Mouse (Mus musculus) olfactory bulb, adult 2 months (tissue): ENCODE measurements around the gene Mta1. TPM values are rescaled to one million over a fixed set of nuclear protein-coding genes. Genes with fewer than 3 reads are reported as not detected.

Experiments used
- H3K27ac ChIP-seq: fragments of 200-500 bp; 2 replicates; pipeline ENCODE4 v1.5.1; 2012; ENCODE audit warnings: low read depth, low read length; ENCODE audit not compliant: insufficient read depth
- H3K4me1 ChIP-seq: fragments of 200-500 bp; 2 replicates; pipeline ENCODE4 v1.6.1; 2012; ENCODE audit warnings: low read length; ENCODE audit not compliant: control insufficient read depth, insufficient read depth
- H3K4me3 ChIP-seq: fragments of 200-500 bp; 2 replicates; pipeline ENCODE4 v1.5.1; 2012; ENCODE audit warnings: mild to moderate bottlenecking, low read depth, low read length, moderate library complexity; ENCODE audit not compliant: insufficient read depth
- CTCF ChIP-seq: fragments of 200-500 bp; IDR thresholded peaks from 2 replicates; pipeline ENCODE4 v1.5.1; 2012; ENCODE audit warnings: low read depth, mild to moderate bottlenecking, low read length, moderate library complexity; ENCODE audit not compliant: insufficient read depth
- POLR2A ChIP-seq: fragments of 200-500 bp; IDR thresholded peaks from 2 replicates; pipeline ENCODE4 v1.6.1; 2012; ENCODE audit warnings: mild to moderate bottlenecking, low read depth, low read length, moderate library complexity; ENCODE audit not compliant: insufficient read depth
- WGBS: fragments of 180-500 bp; shearing (Covaris S2); methylation state at CpG from one replicate; pipeline ENCODE4 v1.1.7; 2018; 5-methylcytosine and 5-hydroxymethylcytosine counted together
- polyA plus RNA-seq: library from polyadenylated mRNA; stranded (reverse); fragments of >200 nt; gene quantifications from 2 replicates; pipeline ENCODE4 v1.2.4, GENCODE M21; 2012; ENCODE audit warnings: low replicate concordance; ENCODE audit not compliant: missing spikeins, insufficient read depth, insufficient read length

Gene Mta1
- polyA plus RNA-seq, 1 experiment = not detected

DNA sequence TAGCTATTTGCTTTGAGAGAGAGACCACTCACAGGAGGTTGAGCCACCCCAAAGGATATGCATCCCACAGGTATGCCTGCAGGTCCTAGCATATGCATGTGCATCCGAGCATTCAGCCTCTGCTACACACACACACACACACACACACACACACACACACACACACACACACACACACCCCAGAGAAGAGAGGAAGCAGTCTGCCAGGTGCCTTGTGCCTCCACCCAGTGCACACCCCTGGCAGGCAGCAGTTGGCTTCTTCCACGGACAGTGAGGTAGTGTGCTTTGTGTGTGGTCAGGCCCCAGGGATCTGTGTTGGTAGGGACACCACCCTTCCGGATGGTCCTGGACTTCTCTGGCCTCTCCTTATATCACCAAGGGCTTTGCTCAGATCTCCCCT, 51.8 kb downstream of the Mta1 start:
- TF ChIP-seq CTCF = no peak
- TF ChIP-seq POLR2A = no peak
- peaks cover 20% of the 10 kb centered on the region for H3K4me1 ChIP-seq
- no peak overlapping the region for H3K27ac ChIP-seq
- H3K4me3 ChIP-seq = no peak overlapping the region
- 89% methylated on average over 3 of the region's 3 CpGs for WGBS

DNA sequence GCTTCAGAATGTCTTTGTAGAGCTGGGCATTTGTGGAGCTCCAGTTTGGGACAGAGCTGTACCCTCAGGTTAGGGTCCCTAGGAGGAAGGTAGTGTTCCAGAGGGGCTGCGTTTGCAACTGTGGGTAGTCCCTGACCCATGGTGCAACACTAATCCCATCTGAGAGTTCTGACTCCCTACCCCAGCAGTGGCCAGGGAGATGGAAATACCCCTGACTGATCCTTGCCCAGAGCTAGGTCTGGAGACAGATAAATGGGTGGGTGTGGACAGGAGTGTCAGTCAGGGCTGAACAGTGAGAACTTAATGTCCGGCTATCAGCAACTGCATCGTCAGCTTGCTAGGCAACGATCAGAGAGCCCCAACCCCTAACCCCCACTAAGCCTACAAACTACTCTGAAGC, 52.5 kb downstream of the Mta1 start:
- TF ChIP-seq CTCF = no peak
- no peak for TF ChIP-seq POLR2A
- H3K4me1 ChIP-seq = peaks cover 25% of the 10 kb centered on the region
- WGBS = 89% methylated on average over 4 of the region's 4 CpGs
- H3K27ac ChIP-seq = no peak overlapping the region
- H3K4me3 ChIP-seq = no peak overlapping the region

DNA sequence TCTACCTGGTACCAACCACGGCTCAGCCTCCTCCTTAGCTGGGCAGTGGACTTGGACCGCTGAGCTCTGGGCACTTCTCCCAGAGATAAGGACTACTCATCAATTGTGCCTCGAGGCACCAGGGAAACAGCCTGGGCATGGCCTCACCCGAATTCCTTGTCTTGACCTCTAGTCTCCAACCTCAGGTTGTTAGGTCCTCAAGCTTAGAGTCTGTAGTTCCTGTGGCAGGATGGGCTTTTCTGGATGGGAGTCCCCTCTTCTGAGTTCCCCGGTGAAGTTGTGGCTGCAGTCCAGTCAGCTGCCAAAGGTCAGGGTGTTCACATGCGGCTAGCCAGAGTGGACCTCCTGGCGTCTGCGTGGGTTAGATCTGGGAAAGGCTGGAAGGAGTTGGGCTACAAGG, 53.0 kb downstream of the Mta1 start:
- Histone ChIP-seq H3K4me3 (no peak overlapping the region), H3K4me1 (peaks cover 25% of the 10 kb centered on the region), H3K27ac (no peak overlapping the region)
- TF ChIP-seq POLR2A = no peak
- no peak for TF ChIP-seq CTCF
- 76% methylated on average over 8 of the region's 8 CpGs for WGBS

DNA sequence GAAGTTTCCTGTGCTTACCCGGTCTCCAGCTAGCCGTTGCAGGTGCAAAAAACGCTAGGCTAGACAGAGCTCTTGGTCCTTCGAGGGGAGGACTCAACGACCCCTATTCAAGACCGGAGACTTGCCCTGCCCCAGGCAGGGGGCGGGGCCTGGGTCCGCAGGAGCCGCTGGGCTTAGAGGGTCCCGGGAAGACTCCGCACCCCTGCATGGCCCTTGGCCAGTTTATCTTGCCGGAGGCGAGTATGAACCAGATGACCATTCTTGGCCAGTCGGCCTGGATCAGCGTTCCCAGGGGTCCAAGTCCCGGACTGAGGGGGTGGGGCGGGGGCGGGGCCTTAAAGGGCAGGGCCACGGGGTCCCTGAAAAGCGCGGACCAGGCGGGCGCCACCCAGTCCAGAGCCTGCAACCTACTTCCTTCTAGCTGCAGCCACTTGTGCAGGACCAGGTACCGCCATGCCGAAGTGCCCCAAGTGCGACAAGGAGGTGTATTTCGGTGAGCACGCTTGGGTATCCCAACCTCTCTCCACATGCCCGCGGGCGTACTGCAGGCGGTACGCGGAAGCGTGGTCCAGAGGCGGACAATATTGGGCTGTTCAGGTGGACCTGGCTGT, 53.7 kb downstream of the Mta1 start:
- peak overlapping the region; percentile 21 for H3K4me3 ChIP-seq
- WGBS = 3% methylated on average over 36 of the region's 36 CpGs
- no peak overlapping the region for H3K27ac ChIP-seq
- TF ChIP-seq CTCF (no peak), POLR2A (no peak)
- H3K4me1 ChIP-seq = peaks cover 24% of the 10 kb centered on the region

DNA sequence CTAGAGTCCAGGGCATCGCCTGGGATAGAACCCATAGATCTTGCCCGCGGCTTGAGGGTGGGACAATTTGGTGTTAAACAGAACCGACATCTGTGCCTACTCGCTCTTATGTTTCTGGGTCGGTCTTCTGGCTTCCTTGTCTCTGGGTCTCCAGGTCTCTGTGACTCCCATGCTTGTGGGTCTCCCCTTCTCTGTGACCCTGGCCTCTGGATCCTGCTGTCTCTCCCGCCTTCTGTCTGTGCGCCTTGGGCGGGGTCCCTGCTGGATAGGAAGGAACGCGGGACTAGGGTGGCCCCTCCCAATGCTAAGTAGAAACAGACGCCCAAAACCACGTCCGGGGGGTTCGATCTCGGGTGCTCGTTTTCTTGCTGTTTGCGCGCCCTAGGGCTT, 54.2 kb downstream of the Mta1 start:
- no peak overlapping the region for H3K27ac ChIP-seq
- WGBS = 41% methylated on average over 19 of the region's 19 CpGs
- TF ChIP-seq CTCF = no peak
- no peak for TF ChIP-seq POLR2A
- H3K4me1 ChIP-seq = peaks cover 24% of the 10 kb centered on the region
- H3K4me3 ChIP-seq = peak overlapping the region; percentile 21

DNA sequence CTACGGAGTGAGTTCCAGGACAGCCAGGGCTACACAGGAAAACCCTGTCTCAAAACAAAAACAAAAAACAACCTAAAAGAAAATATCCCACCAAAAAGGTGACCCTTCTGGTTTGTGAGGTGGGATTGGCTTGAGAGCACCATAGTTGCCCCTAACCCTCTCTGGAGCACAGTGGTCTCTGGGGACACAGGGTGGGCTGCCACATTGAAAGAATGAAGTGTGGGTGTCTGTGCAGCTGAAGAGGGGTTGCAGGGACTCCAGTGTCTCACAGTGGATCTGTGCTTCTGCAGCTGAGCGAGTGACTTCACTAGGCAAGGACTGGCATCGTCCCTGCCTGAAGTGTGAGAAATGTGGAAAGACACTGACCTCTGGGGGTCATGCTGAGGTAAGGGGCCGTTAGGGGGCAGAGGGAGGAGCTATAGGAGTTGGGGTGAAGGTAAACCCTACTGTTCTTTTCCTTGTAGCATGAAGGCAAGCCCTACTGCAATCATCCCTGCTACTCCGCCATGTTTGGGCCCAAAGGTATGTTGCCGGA, 55.0 kb downstream of the Mta1 start:
- no peak overlapping the region for H3K4me3 ChIP-seq
- no peak overlapping the region for H3K27ac ChIP-seq
- TF ChIP-seq CTCF (no peak), POLR2A (no peak)
- peaks cover 21% of the 10 kb centered on the region for H3K4me1 ChIP-seq
- WGBS = 85% methylated on average over 6 of the region's 6 CpGs

DNA sequence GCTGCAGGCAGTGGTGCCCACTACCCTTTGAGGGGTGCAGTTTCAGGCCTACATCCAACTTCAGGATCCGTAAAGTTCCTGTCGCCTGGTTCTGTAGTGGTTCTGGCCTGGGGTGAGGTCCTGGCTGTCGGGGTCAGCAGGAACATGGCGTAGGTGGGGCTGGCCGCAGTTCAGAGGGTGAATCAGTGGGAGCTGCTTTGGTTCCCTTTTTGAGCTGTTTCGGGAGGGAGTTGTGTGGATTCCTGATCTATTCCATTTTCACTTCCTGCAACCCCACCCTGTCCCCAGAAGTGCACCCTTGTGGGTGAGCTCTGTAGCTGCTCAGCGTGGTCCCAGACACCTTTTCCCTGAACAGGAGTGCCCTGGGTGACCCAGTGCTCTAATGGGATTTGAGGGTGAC, 55.9 kb downstream of the Mta1 start:
- TF ChIP-seq POLR2A (no peak), CTCF (no peak)
- Histone ChIP-seq H3K27ac (no peak overlapping the region), H3K4me3 (no peak overlapping the region), H3K4me1 (peaks cover 21% of the 10 kb centered on the region)
- 93% methylated on average over 7 of the region's 7 CpGs for WGBS

DNA sequence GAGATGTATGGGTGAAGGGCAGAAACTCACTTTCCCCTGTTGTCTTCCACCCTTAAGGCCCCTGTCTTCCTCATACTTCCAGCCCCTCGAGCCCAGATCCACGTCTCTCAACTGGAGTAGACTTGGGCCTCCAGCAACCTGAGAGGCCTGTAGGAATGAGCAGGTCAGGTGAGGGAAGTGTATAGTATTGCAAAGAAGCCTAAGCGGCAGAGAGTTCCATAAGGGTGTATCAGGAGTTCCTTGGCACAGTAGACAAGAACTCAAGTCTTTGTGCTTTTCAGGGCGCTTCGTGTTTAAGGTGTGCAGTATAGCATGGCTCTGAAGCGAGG, 56.6 kb downstream of the Mta1 start:
- TF ChIP-seq CTCF = no peak
- Histone ChIP-seq H3K4me1 (peaks cover 21% of the 10 kb centered on the region), H3K4me3 (no peak overlapping the region), H3K27ac (no peak overlapping the region)
- WGBS = 88% methylated on average over 6 of the region's 6 CpGs

DNA sequence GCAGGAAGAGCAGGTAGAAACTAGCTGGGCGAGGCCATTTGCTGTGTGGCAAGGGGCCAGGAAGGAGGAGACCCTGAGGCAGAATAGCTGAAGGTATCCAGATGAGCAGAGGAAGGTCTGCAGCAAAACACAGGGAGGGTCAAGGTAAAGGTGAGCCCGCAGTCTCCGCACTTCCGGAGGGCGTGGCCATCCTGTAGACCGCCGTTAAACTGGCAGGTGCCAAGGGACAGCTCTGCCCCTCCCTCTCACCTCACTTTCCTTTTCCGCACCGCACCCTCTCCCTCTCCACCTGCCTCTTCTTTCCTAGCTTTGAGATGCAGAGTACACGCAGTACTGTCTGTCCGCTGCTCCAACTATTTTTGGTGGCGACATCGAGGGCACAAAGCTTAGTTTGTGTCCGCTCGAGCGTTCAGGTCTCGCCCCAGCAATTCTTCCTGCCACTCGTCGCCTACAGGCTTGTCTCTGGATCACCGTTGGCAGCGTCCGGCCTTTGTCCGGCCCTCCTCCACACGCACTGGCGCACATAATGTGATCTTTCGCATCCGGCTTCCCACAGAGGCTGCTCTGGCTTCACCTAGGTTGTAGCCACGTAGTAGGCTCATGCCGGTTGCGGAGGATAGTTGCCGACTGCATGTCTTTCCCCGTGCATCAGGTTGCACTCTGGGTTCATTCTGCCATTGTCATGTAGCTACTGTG, 57.1 kb downstream of the Mta1 start:
- whole genome bisulfite sequencing = 9% methylated on average over 32 of the region's 32 CpGs
- peak overlapping the region; percentile 9; the same call in 1 of the 2 replicates for H3K27ac ChIP-seq
- peaks cover 21% of the 10 kb centered on the region for H3K4me1 ChIP-seq
- H3K4me3 ChIP-seq = peak overlapping the region; percentile 32
- no peak for TF ChIP-seq POLR2A
- no peak for TF ChIP-seq CTCF
